Mouse (Mus musculus) C2C12 (cell line): ENCODE results near the gene Lrrc49. TPM values are rescaled to one million over a fixed set of nuclear protein-coding genes. Genes with fewer than 3 reads are reported as not detected.

Source experiments
- H3K27me3 ChIP-seq: one replicate; pipeline ENCODE4 v1.6.1; 2011; ENCODE audit not compliant: control insufficient read depth, insufficient read depth, insufficient read length
- H3K36me3 ChIP-seq: one replicate; pipeline ENCODE4 v1.6.1; 2011; ENCODE audit not compliant: control insufficient read depth, insufficient read depth
- H3K4me3 ChIP-seq: one replicate; pipeline ENCODE4 v1.5.1; 2011; ENCODE audit warnings: mild to moderate bottlenecking, control low read depth; ENCODE audit not compliant: poor library complexity, insufficient read depth, severe bottlenecking
- H3K79me2 ChIP-seq: one replicate; pipeline ENCODE4 v1.6.1; 2011; ENCODE audit not compliant: control insufficient read depth, insufficient read depth
- H3K79me3 ChIP-seq: one replicate; pipeline ENCODE4 v1.6.1; 2011; ENCODE audit warnings: low read depth, control low read depth
- H3ac ChIP-seq: one replicate; pipeline ENCODE3; 2011; ENCODE audit warnings: low read depth; ENCODE audit not compliant: control insufficient read depth, insufficient read length
- CEBPB ChIP-seq: IDR thresholded peaks from one replicate; pipeline ENCODE4 v1.6.1; 2011; ENCODE audit warnings: low read depth, mild to moderate bottlenecking, control low read depth, moderate library complexity
- CTCF ChIP-seq: IDR thresholded peaks from one replicate; pipeline ENCODE4 v1.5.1; 2011; ENCODE audit not compliant: control insufficient read depth, insufficient read depth, insufficient read length
- FOSL1 ChIP-seq: IDR thresholded peaks from one replicate; pipeline ENCODE4 v1.8.0; 2011; ENCODE audit warnings: mild to moderate bottlenecking, low read length; ENCODE audit not compliant: poor library complexity, insufficient read depth, severe bottlenecking
- MAX ChIP-seq: IDR thresholded peaks from one replicate; pipeline ENCODE4 v1.6.1; 2011; ENCODE audit warnings: mild to moderate bottlenecking, control low read depth
- MYOD1 ChIP-seq: IDR thresholded peaks from one replicate; pipeline ENCODE4 v1.6.1; 2011; ENCODE audit warnings: low read depth; ENCODE audit not compliant: control insufficient read depth, insufficient read length
- MYOG ChIP-seq: IDR thresholded peaks from one replicate; pipeline ENCODE4 v1.6.1; 2011; ENCODE audit not compliant: control insufficient read depth, insufficient read length; ENCODE audit errors: extremely low read depth
- USF1 ChIP-seq: IDR thresholded peaks from one replicate; pipeline ENCODE4 v1.6.1; 2011; ENCODE audit warnings: low read depth, mild to moderate bottlenecking, control low read depth, moderate library complexity
- polyA plus RNA-seq: library from polyadenylated mRNA; unstranded; fragments of >200 nt; fragmentation: generic; extraction: Trizol; gene quantifications from one replicate; pipeline ENCODE4 v1.2.1, GENCODE M21; 2012; ENCODE audit warnings: missing spikeins

The Lrrc49 gene
- polyA plus RNA-seq, 1 experiment: 5.9 TPM

- Histone ChIP-seq H3K36me3 (peaks cover 6% of the 10 kb centered on the region), H3ac (no peak overlapping the region), H3K79me2 (no peaks in the 10 kb centered on the region), H3K79me3 (no peaks in the 10 kb centered on the region), H3K27me3 (no peaks in the 10 kb centered on the region), H3K4me3 (no peak overlapping the region)
- TF ChIP-seq MYOD1 (no peak), FOSL1 (no peak), MAX (no peak), CEBPB (no peak), CTCF (no peak), MYOG (no peak), USF1 (no peak)
Measured at GRCm38 (mm10) chr9:60682753-60683152, 5.2 kb downstream of the Lrrc49 start.

DNA sequence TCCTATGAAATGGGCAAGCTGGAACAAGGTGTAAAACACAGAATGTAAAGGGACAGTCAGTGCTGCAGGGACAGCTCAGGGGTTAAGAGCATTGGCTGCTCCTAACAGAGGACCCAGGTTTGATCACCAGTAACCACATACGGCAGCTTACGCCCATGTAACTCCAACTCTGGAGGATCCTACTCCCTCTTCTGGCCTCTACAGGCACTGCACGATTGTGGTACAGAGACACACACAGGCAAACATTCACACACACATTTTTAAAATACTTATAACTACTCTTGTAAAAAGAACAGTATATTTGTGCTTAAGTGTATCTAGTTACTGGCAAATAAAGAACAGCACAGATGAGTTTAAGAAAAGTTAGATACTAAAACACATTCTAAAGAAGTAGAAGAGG lies 7.0 kb downstream of the Lrrc49 start:
- Histone ChIP-seq H3K27me3 (no peaks in the 10 kb centered on the region), H3K4me3 (no peak overlapping the region), H3K79me2 (no peaks in the 10 kb centered on the region), H3K36me3 (peaks cover 6% of the 10 kb centered on the region), H3ac (no peak overlapping the region), H3K79me3 (no peaks in the 10 kb centered on the region)
- TF ChIP-seq CEBPB (no peak), MYOG (no peak)

GRCm38 (mm10) chr9:60678913-60679312 lies 9.0 kb downstream of the Lrrc49 start:
- TF ChIP-seq USF1: no peak
- TF ChIP-seq FOSL1: no peak
- no peak for TF ChIP-seq MYOG
- TF ChIP-seq MAX: no peak
- TF ChIP-seq CEBPB: no peak
- TF ChIP-seq MYOD1: no peak
- no peak for TF ChIP-seq CTCF
- Histone ChIP-seq H3K4me3 (no peak overlapping the region), H3K36me3 (peaks cover 5% of the 10 kb centered on the region), H3K79me3 (no peaks in the 10 kb centered on the region), H3ac (no peak overlapping the region), H3K27me3 (no peaks in the 10 kb centered on the region), H3K79me2 (no peaks in the 10 kb centered on the region)

DNA sequence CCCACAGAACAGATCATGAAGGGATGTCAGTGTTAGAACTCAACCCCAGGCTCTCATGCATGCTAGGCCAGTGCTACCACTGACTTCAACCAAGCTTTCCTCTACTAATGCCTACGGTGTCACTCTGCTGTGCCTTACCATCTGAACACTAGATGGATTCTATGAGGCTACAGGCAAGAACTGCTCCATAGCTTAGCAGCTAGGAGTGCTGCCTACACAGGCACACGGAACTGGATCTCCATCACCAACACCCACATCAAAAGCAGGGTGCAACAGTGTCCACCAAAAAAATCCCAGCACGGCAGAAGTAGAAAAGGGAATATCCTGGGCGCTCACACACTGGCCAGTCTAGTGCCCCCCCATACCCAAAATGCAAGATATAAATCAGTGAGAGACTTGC lies 11.5 kb downstream of the Lrrc49 start:
- H3K79me3 ChIP-seq: no peaks in the 10 kb centered on the region
- no peak for TF ChIP-seq USF1
- TF ChIP-seq FOSL1: no peak
- TF ChIP-seq CEBPB: no peak
- TF ChIP-seq MAX: no peak
- no peak for TF ChIP-seq CTCF
- TF ChIP-seq MYOD1: no peak
- no peak for TF ChIP-seq MYOG
- H3K27me3 ChIP-seq: no peaks in the 10 kb centered on the region
- H3K4me3 ChIP-seq: no peak overlapping the region
- peaks cover 5% of the 10 kb centered on the region for H3K36me3 ChIP-seq
- no peaks in the 10 kb centered on the region for H3K79me2 ChIP-seq
- H3ac ChIP-seq: no peak overlapping the region

DNA sequence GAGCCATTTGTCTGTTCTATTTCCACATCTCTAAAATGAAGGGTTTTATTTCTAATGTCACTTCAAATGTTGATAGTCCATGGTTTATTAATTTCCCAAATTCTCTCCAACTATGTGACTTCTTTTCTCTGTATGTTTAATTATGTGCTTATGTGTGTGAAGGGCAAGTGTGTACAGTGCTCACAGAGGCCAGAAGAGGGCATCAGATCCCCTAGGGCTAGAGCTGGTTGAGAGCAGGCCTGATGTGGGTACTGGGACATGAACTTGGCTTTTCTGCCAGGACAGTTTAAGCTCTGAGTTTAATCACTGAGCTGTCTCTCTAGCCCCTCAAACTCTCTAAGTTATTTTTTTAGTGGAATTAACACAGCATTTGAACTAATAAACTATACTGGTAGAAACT lies 13.2 kb downstream of the Lrrc49 start:
- H3ac ChIP-seq: no peak overlapping the region
- H3K36me3 ChIP-seq: peaks cover 5% of the 10 kb centered on the region
- TF ChIP-seq CEBPB: no peak
- no peak for TF ChIP-seq FOSL1
- TF ChIP-seq CTCF: no peak
- TF ChIP-seq MAX: no peak
- no peak for TF ChIP-seq USF1
- no peak for TF ChIP-seq MYOG
- TF ChIP-seq MYOD1: no peak
- H3K4me3 ChIP-seq: no peak overlapping the region
- no peaks in the 10 kb centered on the region for H3K79me3 ChIP-seq
- no peaks in the 10 kb centered on the region for H3K27me3 ChIP-seq
- no peaks in the 10 kb centered on the region for H3K79me2 ChIP-seq

- Histone ChIP-seq H3K79me2 (no peaks in the 10 kb centered on the region), H3K79me3 (no peaks in the 10 kb centered on the region), H3ac (no peak overlapping the region), H3K36me3 (peaks cover 10% of the 10 kb centered on the region), H3K4me3 (no peak overlapping the region), H3K27me3 (no peaks in the 10 kb centered on the region)
- TF ChIP-seq MAX (no peak), CEBPB (no peak), FOSL1 (no peak), MYOG (no peak), MYOD1 (no peak), USF1 (no peak), CTCF (no peak)
Measured at GRCm38 (mm10) chr9:60672568-60672967, 15.4 kb downstream of the Lrrc49 start.
